Mouse (Mus musculus) intestine, postnatal 0 days (tissue): ENCODE results near the gene Bcl6. TPM values are rescaled to one million over a fixed set of nuclear protein-coding genes. Genes with fewer than 3 reads are reported as not detected.

Experiments
- ATAC-seq: fragments of 200-750 bp; cut with Nextera tagmentation; 2 replicates; pipeline ENCODE4 v1.8.0; 2017; ENCODE audit warnings: mild to moderate bottlenecking, moderate TSS enrichment, moderate library complexity
- H3K27ac ChIP-seq: fragments of 300-500 bp; sonication (generic); 2 replicates; pipeline ENCODE4 v1.5.1; 2014; ENCODE audit warnings: mild to moderate bottlenecking, low read depth, low read length, moderate library complexity
- H3K27me3 ChIP-seq: fragments of 300-500 bp; sonication (generic); replicated peaks from 2 replicates; pipeline ENCODE4 v1.6.1; 2014; ENCODE audit warnings: low read length, mixed read lengths; ENCODE audit not compliant: control insufficient read depth, insufficient read depth
- H3K36me3 ChIP-seq: fragments of 300-500 bp; sonication (generic); 2 replicates; pipeline ENCODE4 v1.6.1; 2014; ENCODE audit warnings: mild to moderate bottlenecking, moderate library complexity; ENCODE audit not compliant: control insufficient read depth, insufficient read depth
- H3K4me1 ChIP-seq: fragments of 300-500 bp; sonication (generic); replicated peaks from 2 replicates; pipeline ENCODE4 v1.6.1; 2014; ENCODE audit warnings: antibody characterized with exemption, low read length, mixed read lengths; ENCODE audit not compliant: control insufficient read depth, insufficient read depth
- H3K4me2 ChIP-seq: fragments of 300-500 bp; sonication (generic); replicated peaks from 2 replicates; pipeline ENCODE4 v1.6.1; 2014; ENCODE audit warnings: low read depth, mild to moderate bottlenecking, moderate library complexity
- H3K4me3 ChIP-seq: fragments of 300-500 bp; sonication (generic); 2 replicates; pipeline ENCODE4 v1.5.1; 2014; ENCODE audit warnings: low read depth, low read length
- H3K9ac ChIP-seq: fragments of 300-500 bp; sonication (generic); 2 replicates; pipeline ENCODE4 v1.6.1; 2014; ENCODE audit warnings: mild to moderate bottlenecking, low read depth, low read length
- H3K9me3 ChIP-seq: fragments of 300-500 bp; sonication (generic); 2 replicates; pipeline ENCODE4 v1.6.1; 2016; ENCODE audit warnings: mixed run types; ENCODE audit not compliant: control insufficient read depth
- CTCF ChIP-seq: sonication (generic); IDR thresholded peaks from 2 replicates; pipeline ENCODE4 v1.5.1; 2016; ENCODE audit warnings: low read depth, mild to moderate bottlenecking, control low read depth, antibody characterized with exemption, moderate library complexity
- WGBS: fragments of 180-500 bp; shearing (Covaris S2); extraction: QIAGEN DNeasy Blood & Tissue Kit; methylation state at CpG from one replicate; pipeline ENCODE4 v1.1.7; 2014; 5-methylcytosine and 5-hydroxymethylcytosine counted together
- polyA plus RNA-seq: library from polyadenylated mRNA; unstranded; fragments of >200 nt; fragmentation: Nextera tagmentation; extraction: Ambion mirVana; gene quantifications from 2 replicates; pipeline ENCODE4 v1.2.1, GENCODE M21; 2015

The Bcl6 gene
- polyA plus RNA-seq, 1 experiment from 2014 or later = 2.1 TPM

DNA sequence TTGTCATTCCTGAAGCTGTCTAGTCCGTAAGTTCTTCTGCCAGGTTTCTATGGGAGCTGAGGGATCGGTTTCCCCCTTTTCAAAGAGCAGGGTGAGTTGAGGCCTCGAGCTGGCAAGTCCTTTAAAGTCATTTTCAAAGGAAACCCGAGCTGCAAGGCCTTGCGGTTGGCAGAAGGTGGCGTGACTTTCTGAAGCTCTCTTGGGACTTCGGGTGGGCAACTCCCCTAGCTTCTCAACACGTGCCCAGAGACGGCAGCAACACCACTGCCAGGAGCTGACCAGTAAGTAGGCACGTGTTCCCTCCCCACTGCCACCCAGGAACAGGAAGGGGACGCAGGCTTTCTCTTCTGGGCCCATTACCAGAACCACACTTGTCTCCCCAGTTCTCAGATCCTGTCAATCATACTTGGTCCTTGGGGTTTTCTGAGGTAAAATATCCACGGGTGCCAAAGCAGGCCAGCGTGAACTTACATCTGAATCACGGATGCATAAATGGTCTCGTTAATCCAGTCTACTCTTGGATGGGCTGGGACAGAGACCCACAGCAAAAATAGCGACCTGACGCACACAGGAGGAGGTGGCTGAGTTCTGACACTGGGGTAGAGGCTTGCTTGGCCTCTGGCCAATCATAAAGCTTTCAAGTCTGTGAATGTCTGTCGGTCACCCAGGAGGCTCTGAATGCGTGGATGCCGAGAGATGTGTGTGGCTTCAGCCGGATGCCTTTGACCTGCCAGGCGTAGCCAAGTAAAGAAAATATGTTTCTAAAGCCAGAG, 24.6 kb downstream of the Bcl6 start:
- H3K36me3 ChIP-seq = 0 out of 2 replicates have a peak, but pooled peaks cover 5% of the 10 kb centered on the region
- H3K27me3 ChIP-seq = no peaks in the 10 kb centered on the region
- no peak overlapping the region for H3K27ac ChIP-seq
- no peaks in the 10 kb centered on the region for H3K9me3 ChIP-seq
- WGBS = 85% methylated on average over 22 of the region's 22 CpGs
- H3K4me1 ChIP-seq = no peaks in the 10 kb centered on the region
- TF ChIP-seq CTCF = no peak
- no peak overlapping the region for H3K4me3 ChIP-seq
- no peak overlapping the region for H3K9ac ChIP-seq
- H3K4me2 ChIP-seq = no peak overlapping the region
- no peak for ATAC-seq

DNA sequence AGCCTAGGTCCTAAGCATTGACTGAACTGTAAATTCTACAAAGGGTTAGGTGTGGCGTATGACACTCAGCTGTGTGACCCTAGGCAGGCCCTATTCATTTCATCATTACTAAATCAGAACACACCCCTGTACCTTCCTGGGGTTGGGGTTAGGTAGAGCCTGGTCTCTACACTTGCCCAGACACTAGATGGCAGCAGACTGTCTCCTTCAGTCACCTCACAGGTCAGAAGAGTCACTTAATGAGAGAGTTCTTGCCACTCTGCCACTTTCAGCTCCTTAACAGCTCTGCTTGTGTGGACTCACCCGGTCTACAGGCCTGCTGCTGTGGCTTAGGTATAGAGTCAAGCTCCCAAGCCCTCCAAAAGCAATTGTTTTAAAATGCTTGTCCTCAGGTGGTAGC, 26.3 kb downstream of the Bcl6 start:
- Histone ChIP-seq H3K4me2 (no peak overlapping the region), H3K27ac (no peak overlapping the region), H3K36me3 (no peaks in the 10 kb centered on the region), H3K27me3 (no peaks in the 10 kb centered on the region), H3K9me3 (no peaks in the 10 kb centered on the region), H3K9ac (no peak overlapping the region), H3K4me3 (no peak overlapping the region), H3K4me1 (no peaks in the 10 kb centered on the region)
- peak; percentile 60; the same call in 1 of the 2 replicates for ATAC-seq
- TF ChIP-seq CTCF = peak; percentile 80
- 68% methylated on average over 2 of the region's 2 CpGs for WGBS

DNA sequence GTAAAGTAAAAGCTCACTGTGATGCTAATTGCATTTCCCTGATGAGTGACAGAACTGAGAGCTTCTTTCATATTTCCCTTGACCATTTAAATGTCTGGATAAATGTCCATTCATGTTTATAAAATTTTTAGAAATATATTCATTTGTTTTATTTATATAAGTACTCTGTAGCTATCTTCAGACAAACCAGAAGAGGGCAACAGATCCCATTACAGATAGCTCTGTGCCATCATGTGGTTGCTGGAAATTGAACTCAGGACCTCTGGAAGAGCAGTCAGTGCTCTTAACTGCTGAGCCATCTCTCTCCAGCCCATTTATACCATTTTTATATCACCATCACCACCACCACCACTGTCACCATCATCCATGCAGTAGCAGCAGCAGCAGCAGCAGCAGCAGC, 29.7 kb downstream of the Bcl6 start:
- H3K27me3 ChIP-seq = no peaks in the 10 kb centered on the region
- H3K9me3 ChIP-seq = no peaks in the 10 kb centered on the region
- ATAC-seq = no peak
- H3K4me2 ChIP-seq = no peak overlapping the region
- no peak overlapping the region for H3K9ac ChIP-seq
- TF ChIP-seq CTCF = no peak
- H3K36me3 ChIP-seq = no peaks in the 10 kb centered on the region
- H3K4me3 ChIP-seq = no peak overlapping the region
- no peaks in the 10 kb centered on the region for H3K4me1 ChIP-seq
- no peak overlapping the region for H3K27ac ChIP-seq

DNA sequence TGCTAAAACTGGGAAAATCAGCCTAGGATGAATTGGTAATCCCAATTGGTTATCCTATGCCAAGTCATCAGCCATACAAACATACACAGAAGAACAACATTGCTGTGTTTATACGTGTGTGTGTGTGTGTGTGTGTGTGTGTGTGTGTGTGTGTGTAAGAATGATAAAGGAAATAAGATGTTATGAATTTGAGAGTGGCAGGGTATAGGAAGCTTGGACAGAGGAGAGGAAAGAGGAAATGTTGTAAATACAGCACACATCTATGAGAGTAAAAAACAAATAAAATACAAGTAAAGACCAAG, 34.7 kb downstream of the Bcl6 start:
- no peak overlapping the region for H3K4me3 ChIP-seq
- H3K36me3 ChIP-seq = no peaks in the 10 kb centered on the region
- H3K9ac ChIP-seq = no peak overlapping the region
- no peak for TF ChIP-seq CTCF
- H3K27me3 ChIP-seq = no peaks in the 10 kb centered on the region
- no peak for ATAC-seq
- H3K9me3 ChIP-seq = no peaks in the 10 kb centered on the region
- 11% methylated on average over 1 of the region's 1 CpGs for WGBS
- H3K4me2 ChIP-seq = no peak overlapping the region
- no peak overlapping the region for H3K27ac ChIP-seq
- H3K4me1 ChIP-seq = no peaks in the 10 kb centered on the region

- TF ChIP-seq CTCF = peak; percentile 85
- H3K4me2 ChIP-seq = no peak overlapping the region
- no peaks in the 10 kb centered on the region for H3K4me1 ChIP-seq
- H3K4me3 ChIP-seq = no peak overlapping the region
- WGBS = 51% methylated on average over 11 of the region's 11 CpGs
- H3K27ac ChIP-seq = no peak overlapping the region
- no peaks in the 10 kb centered on the region for H3K36me3 ChIP-seq
- no peaks in the 10 kb centered on the region for H3K27me3 ChIP-seq
- H3K9ac ChIP-seq = no peak overlapping the region
- no peak for ATAC-seq
- no peaks in the 10 kb centered on the region for H3K9me3 ChIP-seq
Measured at GRCm38 (mm10) chr16:23953189-23953958, 35.3 kb downstream of the Bcl6 start.

GRCm38 (mm10) chr16:23952101-23952727, 36.4 kb downstream of the Bcl6 start:
- ATAC-seq = no peak
- Histone ChIP-seq H3K27me3 (no peaks in the 10 kb centered on the region), H3K36me3 (no peaks in the 10 kb centered on the region), H3K27ac (no peak overlapping the region), H3K4me2 (no peak overlapping the region), H3K9me3 (no peaks in the 10 kb centered on the region), H3K4me3 (no peak overlapping the region), H3K9ac (no peak overlapping the region), H3K4me1 (no peaks in the 10 kb centered on the region)
- 69% methylated on average over 4 of the region's 4 CpGs for WGBS
- TF ChIP-seq CTCF = no peak
